Mouse (Mus musculus) cerebellum, adult 11 months (tissue): ENCODE data around the gene Ppard.

Experiments
- DNase-seq: peaks from one replicate; pipeline ENCODE4 v3.0.0; 2022

Ppard gene

GRCm38 (mm10) chr17:28224615-28225014 is 7.9 kb upstream of the Ppard start:
- no peak for DNase-seq

- DNase-seq, result peak; percentile 80
Measured at GRCm38 (mm10) chr17:28226014-28226413, 6.5 kb upstream of the Ppard start.

GRCm38 (mm10) chr17:28230486-28230885 is 2.0 kb upstream of the Ppard start:
- no peak for DNase-seq

- DNase-seq, result no peak
Measured at GRCm38 (mm10) chr17:28231026-28231736, 1.3 kb upstream of the Ppard start.

GRCm38 (mm10) chr17:28233091-28233731 is 711 bp downstream of the Ppard start:
- DNase-seq, result no peak

GRCm38 (mm10) chr17:28234641-28235040 is 2.1 kb downstream of the Ppard start:
- DNase-seq, result peak; percentile 39

- DNase-seq, result no peak
Measured at GRCm38 (mm10) chr17:28235982-28236635, 3.6 kb downstream of the Ppard start.

- DNase-seq, result no peak
Measured at GRCm38 (mm10) chr17:28236636-28237015, 4.1 kb downstream of the Ppard start.

GRCm38 (mm10) chr17:28237362-28237761 is 4.9 kb downstream of the Ppard start:
- DNase-seq, result no peak

- no peak for DNase-seq
Measured at GRCm38 (mm10) chr17:28237874-28238273, 5.4 kb downstream of the Ppard start.

- no peak for DNase-seq
Measured at GRCm38 (mm10) chr17:28240846-28241245, 8.3 kb downstream of the Ppard start.

- DNase-seq, result no peak
Measured at GRCm38 (mm10) chr17:28242296-28242695, 9.8 kb downstream of the Ppard start.

- DNase-seq, result no peak
Measured at GRCm38 (mm10) chr17:28244214-28244613, 11.7 kb downstream of the Ppard start.

- no peak for DNase-seq
Measured at GRCm38 (mm10) chr17:28244714-28245113, 12.2 kb downstream of the Ppard start.

- DNase-seq, result no peak
Measured at GRCm38 (mm10) chr17:28246640-28247039, 14.1 kb downstream of the Ppard start.

- DNase-seq, result no peak
Measured at GRCm38 (mm10) chr17:28247613-28248012, 15.1 kb downstream of the Ppard start.

- DNase-seq, result no peak
Measured at GRCm38 (mm10) chr17:28249062-28249461, 16.6 kb downstream of the Ppard start.

- no peak for DNase-seq
Measured at GRCm38 (mm10) chr17:28251579-28252280, 19.2 kb downstream of the Ppard start.

GRCm38 (mm10) chr17:28252281-28252648 is 19.8 kb downstream of the Ppard start:
- DNase-seq, result no peak

GRCm38 (mm10) chr17:28253216-28253615 is 20.7 kb downstream of the Ppard start:
- no peak for DNase-seq

GRCm38 (mm10) chr17:28254804-28255203 is 22.3 kb downstream of the Ppard start:
- DNase-seq, result no peak

GRCm38 (mm10) chr17:28255651-28256050 is 23.2 kb downstream of the Ppard start:
- no peak for DNase-seq

- no peak for DNase-seq
Measured at GRCm38 (mm10) chr17:28256651-28257328, 24.3 kb downstream of the Ppard start.
